Mouse (Mus musculus) heart, postnatal 36 days (tissue): ENCODE results near the gene Rilp. TPM values are rescaled to one million over a fixed set of nuclear protein-coding genes. Genes with fewer than 3 reads are reported as not detected.
A peak's percentile ranks its signal among the peaks of the same experiment; 100 is the strongest.

Experiments used
- DNase-seq, 2 experiments: peaks; one replicate each; pipeline ENCODE4 v3.0.0; 2021 to 2022
- intact Hi-C: fragments of 180-260 bp; cut with DNase I; formaldehyde crosslinking; loops from one replicate; pipeline ENCODE4 v1.15.1; 2025
- total RNA-seq, 2 experiments: library from RNA; stranded (reverse); gene quantifications; 2 replicates each; pipeline ENCODE4 v1.2.3; 2021

Rilp gene
- total RNA-seq, 2 experiments from 2014 or later, result 51.4 to 52.3 TPM

GRCm38 (mm10) chr11:75486601-75487285 is 23.2 kb upstream of the Rilp start, which contains the start of gene Prpf8:
Prpf8 (plus strand) TSS chr11:75486816.
- peak; percentile 98 to 99 for DNase-seq
- intact Hi-C loops, result loop anchor here (2.0 kb wide), 1 partner anchor 24 kb away; no protein-coding TSS in a partner anchor

DNA sequence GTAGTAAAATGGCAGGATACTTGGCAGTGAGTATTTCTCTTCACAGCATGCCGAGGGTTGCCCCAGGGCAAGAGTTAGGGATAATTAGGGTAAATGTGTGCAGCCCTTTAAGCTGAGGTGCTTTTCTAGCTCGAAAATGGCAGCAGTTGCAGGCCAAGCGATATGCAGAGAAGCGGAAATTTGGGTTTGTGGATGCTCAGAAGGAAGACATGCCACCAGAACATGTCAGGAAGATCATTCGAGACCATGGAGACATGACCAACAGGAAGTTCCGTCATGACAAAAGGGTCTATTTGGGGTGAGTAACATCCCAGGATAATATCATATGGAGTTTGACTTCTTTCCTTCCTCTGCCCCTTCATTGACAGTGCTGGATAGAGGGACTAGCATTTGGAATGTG is 22.4 kb upstream of the Rilp start:
- DNase-seq, result no peak
- intact Hi-C loops, result loop anchor here (2.0 kb wide), 1 partner anchor 25 kb away; no protein-coding TSS in a partner anchor

GRCm38 (mm10) chr11:75494296-75495049 is 15.4 kb upstream of the Rilp start:
- no peak for DNase-seq
- intact Hi-C loops, result no loop called here

GRCm38 (mm10) chr11:75498126-75498525 is 11.8 kb upstream of the Rilp start:
- no peak for DNase-seq
- intact Hi-C loops, result no loop called here

DNA sequence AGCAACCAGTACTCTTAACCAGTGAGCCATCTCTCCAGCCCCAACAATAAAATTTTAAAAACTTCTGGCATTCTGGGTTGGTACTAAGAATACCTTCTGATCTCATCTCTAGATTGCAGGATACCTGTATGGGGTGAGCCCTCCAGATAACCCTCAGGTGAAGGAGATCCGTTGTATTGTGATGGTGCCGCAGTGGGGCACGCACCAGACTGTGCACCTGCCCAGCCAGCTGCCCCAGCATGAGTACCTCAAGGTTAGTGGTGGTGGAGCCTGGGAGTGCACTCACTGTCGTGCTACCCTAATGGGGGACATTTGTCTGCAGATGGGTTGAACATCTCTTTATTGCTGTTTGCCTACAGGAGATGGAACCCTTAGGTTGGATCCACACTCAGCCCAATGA is 1.7 kb upstream of the Rilp start:
- no peak for DNase-seq
- intact Hi-C loops, result no loop called here

DNA sequence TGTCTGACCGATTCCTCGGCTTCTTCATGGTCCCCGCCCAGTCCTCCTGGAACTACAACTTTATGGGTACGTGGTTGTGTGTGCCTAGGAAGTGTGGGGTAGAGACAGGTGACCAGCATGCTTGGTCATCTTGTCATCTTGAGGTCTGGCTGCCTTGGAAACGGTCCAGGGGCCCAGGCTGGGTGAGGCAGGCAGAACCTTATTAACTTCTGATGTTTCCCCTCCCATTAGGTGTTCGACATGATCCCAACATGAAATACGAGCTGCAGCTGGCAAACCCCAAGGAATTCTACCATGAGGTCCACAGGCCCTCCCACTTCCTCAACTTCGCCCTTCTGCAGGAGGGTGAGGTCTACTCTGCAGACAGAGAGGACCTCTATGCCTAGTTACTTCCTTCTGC is 990 bp upstream of the Rilp start:
- intact Hi-C loops, result no loop called here
- DNase-seq, result peak in 1 of 2 experiments; percentile 25

- peak; percentile 96 to 97 for DNase-seq
- intact Hi-C loops, result loop anchor here (2.0 to 5.0 kb wide), 2 partner anchors 48 to 108 kb away; no protein-coding TSS in a partner anchor
These were observed 716 bp downstream of the Rilp start for GRCm38 (mm10) chr11:75510627-75510993.

DNA sequence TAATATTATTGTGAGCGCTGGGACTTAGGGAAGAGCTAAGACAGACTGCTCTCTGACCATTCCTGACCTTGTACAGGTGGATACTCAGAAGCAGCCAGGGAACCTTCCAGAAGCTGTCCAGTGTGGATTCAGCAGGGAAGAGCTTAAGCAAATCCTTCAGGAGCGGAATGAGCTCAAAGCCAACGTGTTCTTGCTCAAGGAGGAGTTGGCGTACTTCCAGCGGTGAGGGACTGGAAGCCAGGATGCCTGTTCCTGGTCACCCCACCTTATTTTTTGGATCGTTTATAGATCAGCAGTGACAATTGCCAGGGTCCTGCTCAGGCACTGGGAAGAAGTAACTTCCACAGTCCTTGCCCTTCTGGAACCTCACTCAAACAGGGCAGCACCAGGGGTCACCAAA is 1.3 kb downstream of the Rilp start:
- peak; percentile 63 to 66 for DNase-seq
- intact Hi-C loops, result loop anchor here (2.0 to 5.0 kb wide), 2 partner anchors 48 to 109 kb away; no protein-coding TSS in a partner anchor

DNA sequence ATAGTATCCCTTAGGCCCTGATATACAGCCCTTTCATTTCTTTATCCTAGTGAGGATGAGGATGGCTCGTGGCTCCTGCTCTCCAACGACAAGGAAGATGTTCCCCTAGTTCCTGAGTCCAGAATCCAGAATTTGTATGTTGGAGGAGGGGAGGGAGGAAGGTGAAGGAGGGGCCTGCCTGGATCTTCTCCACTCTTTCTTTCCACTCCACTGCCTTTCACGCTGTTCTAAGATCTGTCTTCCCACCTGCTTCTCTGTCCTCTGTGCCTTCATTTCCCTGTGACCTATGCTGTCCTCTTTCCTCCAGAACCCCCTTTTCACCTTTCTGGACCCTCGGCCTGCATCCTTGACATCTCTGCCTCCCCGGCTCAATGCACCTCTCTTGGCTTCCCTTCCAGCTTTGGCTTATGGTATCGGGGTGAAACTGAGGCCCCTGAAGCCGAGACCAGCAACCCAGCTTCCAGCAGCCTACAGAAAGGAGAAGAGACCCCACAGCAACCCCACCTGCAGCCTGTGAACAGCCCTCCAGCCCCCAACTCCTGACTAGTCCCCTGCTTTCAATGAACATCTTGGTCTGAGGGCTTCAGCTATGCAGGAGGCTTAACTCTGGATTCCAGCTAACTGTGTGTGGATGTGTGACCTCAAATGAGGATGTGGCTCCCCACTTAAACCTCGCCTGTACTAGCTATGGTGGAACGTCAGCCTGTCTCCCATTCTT is 2.6 kb downstream of the Rilp start:
- DNase-seq, result no peak
- intact Hi-C loops, result loop anchor here (5.0 kb wide), 1 partner anchor 110 kb away; no protein-coding TSS in a partner anchor

DNA sequence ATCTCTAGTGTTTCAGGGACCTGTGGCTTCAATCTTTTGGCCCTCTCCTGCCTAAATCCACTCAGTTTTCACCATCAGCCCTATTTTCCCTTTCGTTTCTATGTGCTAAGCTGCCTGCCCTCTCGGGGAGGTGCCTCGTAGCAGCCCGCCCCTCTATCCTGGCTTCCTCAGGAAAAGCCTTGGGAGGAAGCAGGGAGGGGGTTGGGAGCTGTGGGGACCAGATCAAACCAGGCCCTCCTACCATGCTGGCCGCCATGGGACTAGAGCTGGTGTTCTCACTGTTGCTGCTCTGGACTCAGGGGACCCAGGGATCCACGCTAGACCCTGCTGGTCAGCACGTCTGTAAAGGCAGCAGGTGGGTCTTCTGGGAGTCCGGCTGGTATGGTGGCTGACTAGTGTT is 3.4 kb downstream of the Rilp start, which contains the start of gene Scarf1:
Scarf1 (plus strand) TSS at position 205 of the 400 bp plus-strand sequence.
- intact Hi-C loops, result loop anchor here (5.0 kb wide), 1 partner anchor 111 kb away; no protein-coding TSS in a partner anchor
- peak; percentile 59 to 69 for DNase-seq

DNA sequence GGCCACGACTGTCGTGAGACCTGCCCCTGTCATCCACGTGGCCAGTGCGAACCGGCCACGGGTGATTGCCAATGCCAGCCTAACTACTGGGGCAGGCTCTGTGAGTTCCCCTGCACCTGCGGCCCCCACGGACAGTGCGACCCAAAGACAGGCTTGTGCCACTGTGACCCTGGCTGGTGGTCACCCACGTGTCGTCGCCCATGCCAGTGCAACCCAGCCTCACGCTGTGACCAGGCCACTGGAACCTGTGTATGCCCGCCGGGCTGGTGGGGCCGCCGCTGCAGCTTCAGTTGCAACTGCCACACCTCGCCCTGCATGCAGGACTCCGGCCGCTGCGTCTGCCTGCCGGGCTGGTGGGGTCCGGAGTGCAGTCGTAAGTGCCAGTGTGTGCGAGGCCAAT is 5.3 kb downstream of the Rilp start:
- intact Hi-C loops, result no loop called here
- DNase-seq, result no peak

DNA sequence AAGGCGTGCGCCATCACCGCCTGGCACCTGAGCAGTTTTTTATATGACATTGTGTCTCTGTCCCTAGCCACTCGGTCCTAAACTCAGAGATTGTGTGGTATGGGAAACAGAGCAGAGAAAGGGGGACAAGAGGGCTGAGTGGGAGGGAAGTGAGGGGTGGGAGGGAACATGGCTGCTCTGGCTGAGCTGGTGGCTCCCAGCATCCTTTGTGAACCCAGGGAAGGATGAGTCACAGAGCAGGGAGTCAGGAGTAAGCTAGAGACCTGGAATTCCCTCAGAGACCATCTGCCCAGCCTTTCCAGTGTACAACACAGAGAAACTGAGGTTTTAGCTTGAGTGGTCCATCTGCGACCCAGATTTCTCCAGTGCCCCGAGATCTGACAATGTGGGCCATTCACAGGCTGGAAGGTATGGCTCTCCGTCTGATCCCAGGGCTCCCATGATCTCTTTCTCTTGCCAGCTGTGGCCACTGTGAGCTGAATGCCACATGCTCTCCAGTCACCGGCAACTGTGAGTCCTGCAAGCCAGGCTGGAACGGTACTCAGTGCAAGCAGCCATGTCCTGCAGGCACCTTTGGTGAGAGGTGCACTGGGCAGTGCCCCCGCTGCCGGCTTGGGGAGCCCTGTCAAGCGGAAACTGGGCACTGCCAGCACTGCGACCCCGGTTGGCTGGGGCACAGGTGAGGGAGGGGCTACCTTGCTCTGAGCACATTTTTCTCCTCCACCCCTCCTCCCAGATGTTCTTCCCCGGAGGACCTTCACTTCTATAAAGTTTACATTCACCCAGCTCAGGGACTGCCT is 10.1 kb downstream of the Rilp start:
- DNase-seq, result no peak
- intact Hi-C loops, result no loop called here

DNA sequence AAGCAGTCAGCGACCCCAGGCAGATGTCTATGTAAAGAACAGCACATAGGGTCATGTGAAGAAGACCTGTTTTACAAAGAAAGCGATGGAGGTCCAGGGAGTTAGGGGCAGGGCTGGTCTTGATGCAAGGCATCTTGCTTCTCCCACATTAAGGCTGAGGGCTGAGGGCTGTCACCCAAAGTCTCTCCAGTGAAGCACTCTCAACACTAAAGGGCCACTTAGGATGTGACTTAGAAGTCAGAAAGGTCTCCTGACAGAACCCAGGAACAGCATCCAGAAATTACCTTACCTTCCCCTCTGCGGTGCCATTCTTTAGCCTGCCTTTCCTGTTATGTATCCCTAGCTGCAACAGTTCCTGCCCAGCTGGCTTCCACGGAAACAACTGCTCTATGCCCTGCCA is 11.7 kb downstream of the Rilp start:
- intact Hi-C loops, result no loop called here
- DNase-seq, result no peak

GRCm38 (mm10) chr11:75522793-75523192 is 12.9 kb downstream of the Rilp start:
- intact Hi-C loops, result no loop called here
- no peak for DNase-seq

DNA sequence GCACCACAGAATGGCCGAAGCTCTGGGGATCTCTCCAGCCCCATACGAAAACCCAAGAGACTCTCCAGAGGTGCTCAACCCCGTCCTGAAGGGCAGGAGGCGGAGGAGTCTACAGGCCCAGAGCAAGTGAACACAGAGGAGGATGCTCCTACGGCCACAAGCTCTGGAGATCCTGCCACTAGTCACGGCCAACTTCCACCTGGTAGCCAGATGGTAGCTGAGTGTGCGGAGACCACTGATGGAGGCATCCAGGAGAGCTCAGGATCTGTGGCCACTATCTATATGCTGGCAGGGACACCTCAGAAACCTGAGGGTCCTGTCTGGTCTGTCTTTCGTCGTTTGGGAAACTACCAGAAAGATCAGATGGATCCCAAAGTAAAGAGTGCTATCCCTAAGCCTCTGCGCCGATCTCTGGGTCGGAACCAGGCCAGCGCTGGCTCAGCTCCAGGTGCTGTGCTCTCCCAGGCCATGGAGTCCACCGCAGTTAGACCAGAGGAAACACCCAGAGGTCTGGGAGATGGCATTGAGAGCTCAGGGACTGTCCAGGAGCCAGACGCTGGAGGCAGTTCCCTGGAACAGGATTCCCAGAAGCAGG is 15.7 kb downstream of the Rilp start:
- intact Hi-C loops, result no loop called here
- DNase-seq, result no peak

- intact Hi-C loops, result no loop called here
- no peak for DNase-seq
These were observed 17.0 kb downstream of the Rilp start for GRCm38 (mm10) chr11:75526943-75527342.

DNA sequence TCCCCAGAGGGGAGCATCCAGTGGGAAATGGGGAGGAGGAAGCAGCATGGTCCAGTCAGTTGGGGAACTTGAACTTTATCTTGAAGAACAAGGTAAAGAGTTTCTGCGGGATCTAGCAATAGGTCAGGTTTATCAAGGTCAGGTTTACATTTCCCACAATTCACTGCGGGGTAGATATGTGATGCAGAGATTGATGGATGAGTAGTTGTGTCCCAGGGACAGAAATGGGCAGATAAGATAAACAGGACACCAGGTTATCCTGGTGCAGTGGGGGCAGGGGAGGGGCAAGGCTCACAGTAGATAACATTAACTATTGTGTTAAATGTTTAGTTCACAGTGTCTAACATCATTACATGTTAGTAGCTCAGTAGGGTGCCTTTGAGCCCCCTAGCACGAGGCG is 19.9 kb downstream of the Rilp start:
- intact Hi-C loops, result loop anchor here (1.0 kb wide), 1 partner anchor 44 kb away; no protein-coding TSS in a partner anchor
- no peak for DNase-seq

DNA sequence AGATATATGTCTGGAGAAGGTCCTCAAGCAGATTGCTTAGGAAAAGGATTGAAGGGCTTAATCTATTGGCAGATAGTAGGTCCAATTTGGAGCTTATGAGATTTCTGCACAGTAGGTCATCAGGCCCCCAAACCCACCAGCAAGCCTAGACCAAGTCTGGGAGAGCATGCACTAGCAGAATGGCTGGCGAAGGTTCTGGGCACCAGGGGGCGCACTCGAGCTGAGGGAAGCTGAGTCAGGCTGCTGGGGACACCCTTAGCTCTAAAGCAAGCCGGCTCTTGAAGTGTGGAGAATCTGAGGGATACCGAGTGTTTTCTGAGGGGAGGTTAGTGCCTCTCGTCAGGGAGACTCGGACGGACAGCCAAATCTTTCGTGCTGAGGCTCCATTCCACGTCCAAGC is 20.4 kb downstream of the Rilp start:
- DNase-seq, result peak; percentile 98 to 100
- intact Hi-C loops, result loop anchor here (1.0 kb wide), 1 partner anchor 43 kb away; no protein-coding TSS in a partner anchor

GRCm38 (mm10) chr11:75530845-75531373 is 21.0 kb downstream of the Rilp start:
- DNase-seq, result no peak
- intact Hi-C loops, result loop anchor here (1.0 kb wide), 1 partner anchor 42 kb away; no protein-coding TSS in a partner anchor
